Mouse (Mus musculus) liver (tissue): ENCODE measurements around the gene Eid3.

Experiments used
- DNase-seq: peaks from one replicate; pipeline ENCODE4 v3.0.0-alpha.2; 2020; ENCODE audit warnings: mixed read lengths

Eid3 gene

GRCm38 (mm10) chr10:82913772-82914171 lies 47.3 kb downstream of the Eid3 start:
- DNase-seq: no peak
